Mouse (Mus musculus) myocyte (in vitro differentiated cells): Measurements from ENCODE around the gene Srrm4. TPM values are rescaled to one million over a fixed set of nuclear protein-coding genes. Genes with fewer than 3 reads are reported as not detected.

Experiments used
- H3K27me3 ChIP-seq: one replicate; pipeline ENCODE4 v1.6.1; 2011; ENCODE audit not compliant: control insufficient read depth, insufficient read depth, insufficient read length
- H3K36me3 ChIP-seq: one replicate; pipeline ENCODE4 v1.6.1; 2011; ENCODE audit not compliant: control insufficient read depth, insufficient read depth
- H3K4me2 ChIP-seq: one replicate; pipeline ENCODE4 v1.6.1; 2011; ENCODE audit warnings: low read depth, control low read depth
- H3K4me3 ChIP-seq: one replicate; pipeline ENCODE4 v1.5.1; 2011; ENCODE audit warnings: mild to moderate bottlenecking, control low read depth, moderate library complexity
- H3K79me2 ChIP-seq: one replicate; pipeline ENCODE4 v1.6.1; 2011; ENCODE audit not compliant: control insufficient read depth, insufficient read depth
- H3ac ChIP-seq: one replicate; pipeline ENCODE4 v1.6.1; 2011; ENCODE audit not compliant: control insufficient read depth, insufficient read length
- CEBPB ChIP-seq: IDR thresholded peaks from 2 replicates; pipeline ENCODE4 v1.6.1; 2011; ENCODE audit warnings: mild to moderate bottlenecking, moderate library complexity; ENCODE audit not compliant: poor library complexity, insufficient read depth, severe bottlenecking
- E2F4 ChIP-seq: IDR thresholded peaks from one replicate; pipeline ENCODE4 v1.6.1; 2011; ENCODE audit warnings: mild to moderate bottlenecking, control low read depth, moderate library complexity; ENCODE audit not compliant: insufficient read depth
- MAX ChIP-seq: IDR thresholded peaks from one replicate; pipeline ENCODE4 v1.6.1; 2011; ENCODE audit warnings: low read depth, mild to moderate bottlenecking, control low read depth
- MYOD1 ChIP-seq, 3 experiments: IDR thresholded peaks; one replicate each; pipeline ENCODE4 v1.6.1; 2011; ENCODE audit warnings: control low read depth in 2 of 3, low read depth in 2 of 3, mild to moderate bottlenecking in 2 of 3, moderate library complexity in 1 of 3; ENCODE audit not compliant: insufficient read length in 2 of 3, control insufficient read depth in 1 of 3
- MYOG ChIP-seq, 3 experiments: IDR thresholded peaks; one replicate each; pipeline ENCODE4 v1.6.1; 2011; ENCODE audit warnings: control low read depth in 2 of 3, low read depth in 2 of 3, mild to moderate bottlenecking in 2 of 3; ENCODE audit not compliant: insufficient read length in 2 of 3, control insufficient read depth in 1 of 3, insufficient read depth in 1 of 3
- POLR2A ChIP-seq: IDR thresholded peaks from one replicate; pipeline ENCODE4 v1.6.1; 2011; ENCODE audit warnings: low read depth, mild to moderate bottlenecking, control low read depth, moderate library complexity; ENCODE audit not compliant: insufficient read length
- POLR2AphosphoS2 ChIP-seq: IDR thresholded peaks from one replicate; pipeline ENCODE4 v1.6.1; 2011; ENCODE audit warnings: low read depth, control low read depth; ENCODE audit not compliant: insufficient read length
- REST ChIP-seq: IDR thresholded peaks from one replicate; pipeline ENCODE4 v1.6.1; 2011; ENCODE audit warnings: mild to moderate bottlenecking, control low read depth, moderate library complexity; ENCODE audit not compliant: insufficient read depth, insufficient read length
- SRF ChIP-seq: IDR thresholded peaks from one replicate; pipeline ENCODE4 v1.6.1; 2011; ENCODE audit warnings: low read depth; ENCODE audit not compliant: control insufficient read depth, insufficient read length
- TCF12 ChIP-seq: IDR thresholded peaks from one replicate; pipeline ENCODE4 v1.6.1; 2011; ENCODE audit warnings: mild to moderate bottlenecking, control low read depth; ENCODE audit not compliant: poor library complexity, insufficient read depth, severe bottlenecking
- TCF3 ChIP-seq: IDR thresholded peaks from one replicate; pipeline ENCODE4 v1.6.1; 2011; ENCODE audit warnings: low read depth, control low read depth; ENCODE audit not compliant: insufficient read length
- USF1 ChIP-seq: IDR thresholded peaks from one replicate; pipeline ENCODE4 v1.6.1; 2011; ENCODE audit warnings: low read depth, mild to moderate bottlenecking, control low read depth, moderate library complexity
- polyA plus RNA-seq: library from polyadenylated mRNA; unstranded; fragments of >200 nt; fragmentation: generic; extraction: Trizol; gene quantifications from one replicate; pipeline ENCODE4 v1.2.1, GENCODE M21; 2012; ENCODE audit warnings: missing spikeins

The Srrm4 gene
- polyA plus RNA-seq, 1 experiment: 0.12 TPM

GRCm38 (mm10) chr5:116407321-116407720 is 184.3 kb downstream of the Srrm4 start:
- Histone ChIP-seq H3ac (no peak overlapping the region), H3K36me3 (peaks cover 9% of the 10 kb centered on the region), H3K27me3 (no peaks in the 10 kb centered on the region), H3K4me2 (peak overlapping the region; percentile 12), H3K79me2 (no peaks in the 10 kb centered on the region), H3K4me3 (no peak overlapping the region)
- no peak for TF ChIP-seq REST
- no peak for TF ChIP-seq POLR2AphosphoS2
- TF ChIP-seq TCF12: no peak
- TF ChIP-seq USF1: no peak
- no peak for TF ChIP-seq MYOD1 (IDR thresholded peaks at IDR 0.05; ENCODE audit: control insufficient read depth in 1 of 3, insufficient read length in 2 of 3, low read depth in 2 of 3)

- Histone ChIP-seq H3K4me3 (no peak overlapping the region), H3K27me3 (no peaks in the 10 kb centered on the region), H3ac (no peak overlapping the region), H3K4me2 (no peak overlapping the region), H3K79me2 (no peaks in the 10 kb centered on the region), H3K36me3 (peaks cover 9% of the 10 kb centered on the region)
- no peak for TF ChIP-seq USF1
- no peak for TF ChIP-seq SRF
- TF ChIP-seq TCF12: no peak
- TF ChIP-seq CEBPB: no peak
- no peak for TF ChIP-seq POLR2A
Measured at GRCm38 (mm10) chr5:116406507-116406906, 185.1 kb downstream of the Srrm4 start.

- peaks cover 9% of the 10 kb centered on the region for H3K36me3 ChIP-seq
- no peak overlapping the region for H3K4me3 ChIP-seq
- H3K4me2 ChIP-seq: no peak overlapping the region
- no peaks in the 10 kb centered on the region for H3K79me2 ChIP-seq
- TF ChIP-seq MAX (no peak), POLR2AphosphoS2 (peak; percentile 93), POLR2A (peak; percentile 46)
- no peaks in the 10 kb centered on the region for H3K27me3 ChIP-seq
- H3ac ChIP-seq: no peak overlapping the region
Measured at GRCm38 (mm10) chr5:116405934-116406333, 185.7 kb downstream of the Srrm4 start.

GRCm38 (mm10) chr5:116404063-116404462 is 187.6 kb downstream of the Srrm4 start:
- no peak overlapping the region for H3K4me2 ChIP-seq
- H3K4me3 ChIP-seq: no peak overlapping the region
- H3ac ChIP-seq: no peak overlapping the region
- peaks cover 9% of the 10 kb centered on the region for H3K36me3 ChIP-seq
- no peaks in the 10 kb centered on the region for H3K79me2 ChIP-seq
- no peaks in the 10 kb centered on the region for H3K27me3 ChIP-seq
- TF ChIP-seq REST (no peak), POLR2A (no peak), MAX (no peak), POLR2AphosphoS2 (no peak), TCF3 (no peak), E2F4 (no peak)

- no peaks in the 10 kb centered on the region for H3K27me3 ChIP-seq
- TF ChIP-seq POLR2A (no peak), USF1 (no peak), TCF3 (no peak), TCF12 (no peak), E2F4 (no peak), MAX (no peak), SRF (no peak), MYOD1 (IDR thresholded peaks at IDR 0.05; ENCODE audit: control insufficient read depth in 1 of 3, insufficient read length in 2 of 3, low read depth in 2 of 3) (no peak), MYOG (IDR thresholded peaks at IDR 0.05; ENCODE audit: control insufficient read depth in 1 of 3, insufficient read depth in 1 of 3, insufficient read length in 2 of 3, low read depth in 2 of 3) (no peak), REST (no peak), CEBPB (no peak), POLR2AphosphoS2 (no peak)
- no peak overlapping the region for H3K4me3 ChIP-seq
- H3K79me2 ChIP-seq: no peaks in the 10 kb centered on the region
- no peak overlapping the region for H3ac ChIP-seq
- no peaks in the 10 kb centered on the region for H3K36me3 ChIP-seq
- H3K4me2 ChIP-seq: no peak overlapping the region
Measured at GRCm38 (mm10) chr5:116400801-116401200, 190.8 kb downstream of the Srrm4 start.
